Mouse (Mus musculus): ENCODE measurements around the gene Phldb1. TPM values are rescaled to one million over a fixed set of nuclear protein-coding genes. Genes with fewer than 3 reads are reported as not detected.

Phldb1 gene
- total RNA-seq, 2 experiments from 2014 or later, result 71.8 to 86.4 TPM

DNA sequence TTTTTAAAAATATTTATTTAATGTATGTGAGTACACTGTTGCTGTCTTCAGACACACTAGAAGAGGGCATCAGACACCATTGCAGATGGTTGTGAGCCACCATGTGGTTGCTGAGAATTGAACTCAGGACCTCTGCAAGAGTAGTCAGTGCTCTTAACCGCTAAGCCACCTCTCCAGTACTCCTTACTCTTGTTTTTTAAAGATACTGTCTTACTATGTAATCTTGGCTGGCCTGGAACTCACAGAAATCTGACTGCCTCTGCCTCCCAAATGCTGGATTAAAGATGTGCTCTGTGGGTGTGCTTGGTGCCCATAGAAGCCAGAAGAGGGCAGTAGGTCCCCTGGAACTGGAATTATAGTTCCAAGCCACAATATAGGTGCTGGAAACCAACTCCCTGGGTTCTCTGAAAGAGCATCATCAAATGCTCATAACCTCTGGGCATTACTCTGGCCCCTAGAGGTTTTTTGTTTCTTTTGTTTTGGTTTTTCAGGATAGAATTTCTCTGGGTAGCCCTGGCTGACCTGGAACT is 5.7 kb upstream of the Phldb1 start:
- no peak overlapping the region for H3K27ac ChIP-seq
- TF ChIP-seq CTCF (conservative IDR thresholded peaks at IDR 0.05), result peak; percentile 37
- H3K4me3 ChIP-seq, result no peak overlapping the region
- DNase-seq (ENCODE audit: low spot score in 2 of 2), result no peak

DNA sequence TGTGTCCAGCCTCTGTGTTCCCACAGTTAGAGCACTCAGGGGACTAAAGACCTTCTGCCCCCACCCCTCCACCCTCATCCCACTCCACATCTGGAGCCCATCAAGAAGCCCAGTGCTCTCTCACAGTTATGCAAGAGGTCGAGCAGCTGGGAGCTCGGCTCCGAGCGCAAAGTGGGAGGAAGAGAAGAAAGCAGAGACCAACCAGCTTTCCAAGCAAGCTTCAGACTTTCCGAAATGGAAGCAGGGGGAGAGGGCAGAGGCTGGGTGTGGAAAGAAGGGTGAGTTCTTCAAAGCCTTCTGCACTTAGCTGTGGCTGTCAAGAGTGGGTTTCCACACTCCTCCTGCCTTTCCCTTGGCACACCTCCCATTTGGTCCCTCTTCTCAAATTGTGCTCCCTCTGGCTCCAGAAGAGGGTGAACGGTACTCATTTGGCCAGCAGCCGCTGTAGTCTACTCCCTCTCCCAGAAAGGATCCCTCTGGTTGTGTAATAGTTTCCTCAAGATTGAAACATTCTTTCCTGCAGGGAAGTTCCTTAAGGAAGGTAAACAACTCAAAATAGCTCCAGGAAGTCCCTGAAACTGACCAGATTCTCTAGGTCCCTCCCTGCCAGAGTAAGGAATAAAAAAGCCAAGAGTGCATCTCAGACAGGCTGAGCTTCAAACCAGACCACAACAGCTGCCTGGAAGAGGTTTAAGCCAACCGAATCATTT is 2.4 kb upstream of the Phldb1 start:
- Histone ChIP-seq H3K27ac (peak overlapping the region; percentile 8; the same call in 1 of the 2 replicates), H3K4me3 (no peak overlapping the region)
- DNase-seq (ENCODE audit: low spot score in 2 of 2), result no peak
- TF ChIP-seq CTCF (conservative IDR thresholded peaks at IDR 0.05), result no peak

DNA sequence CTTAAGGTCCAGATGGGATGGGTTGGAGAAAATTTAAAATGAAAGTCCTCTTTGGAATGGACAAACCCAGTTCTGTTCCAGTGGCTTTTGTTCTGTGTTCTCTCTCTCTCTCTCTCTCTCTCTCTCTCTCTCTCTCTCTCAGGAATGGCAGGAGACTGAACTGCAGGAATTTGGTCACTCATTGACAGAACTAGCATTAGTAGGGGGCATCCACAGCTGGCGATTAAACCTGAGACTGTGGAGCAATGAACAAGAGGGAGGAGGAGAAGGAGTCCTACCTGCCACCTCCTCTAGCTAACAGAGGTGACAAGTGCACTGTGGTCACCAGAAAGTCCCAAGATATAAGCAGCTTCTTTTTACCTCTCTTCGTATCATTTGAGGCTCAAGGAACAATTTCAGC is 1.3 kb upstream of the Phldb1 start:
- Histone ChIP-seq H3K27ac (peak overlapping the region; percentile 74; the same call in 1 of the 2 replicates), H3K4me3 (no peak overlapping the region)
- no peak for TF ChIP-seq CTCF (conservative IDR thresholded peaks at IDR 0.05)
- no peak for DNase-seq (ENCODE audit: low spot score in 2 of 2)

DNA sequence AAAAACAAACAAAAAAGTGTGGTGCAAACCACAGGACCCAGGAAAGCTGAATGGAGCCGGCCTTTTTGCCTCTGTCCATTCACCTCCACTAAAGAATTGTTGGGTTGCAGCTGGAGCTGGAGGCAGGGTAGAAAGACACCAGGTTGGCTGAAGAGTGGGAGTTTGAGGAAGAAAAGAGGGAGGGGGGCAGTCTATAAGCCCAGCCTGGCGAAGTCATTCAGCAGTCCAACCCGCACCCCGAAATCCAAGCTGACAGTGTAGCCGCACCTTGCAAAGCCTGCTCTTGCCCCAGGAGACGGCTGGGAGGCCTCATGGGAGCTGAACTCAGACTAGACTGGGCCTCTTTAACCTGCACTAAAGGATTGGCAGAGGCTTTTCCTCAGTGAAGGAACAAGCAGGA is 888 bp upstream of the Phldb1 start:
- Histone ChIP-seq H3K4me3 (no peak overlapping the region), H3K27ac (peak overlapping the region; percentile 74)
- no peak for DNase-seq (ENCODE audit: low spot score in 2 of 2)

DNA sequence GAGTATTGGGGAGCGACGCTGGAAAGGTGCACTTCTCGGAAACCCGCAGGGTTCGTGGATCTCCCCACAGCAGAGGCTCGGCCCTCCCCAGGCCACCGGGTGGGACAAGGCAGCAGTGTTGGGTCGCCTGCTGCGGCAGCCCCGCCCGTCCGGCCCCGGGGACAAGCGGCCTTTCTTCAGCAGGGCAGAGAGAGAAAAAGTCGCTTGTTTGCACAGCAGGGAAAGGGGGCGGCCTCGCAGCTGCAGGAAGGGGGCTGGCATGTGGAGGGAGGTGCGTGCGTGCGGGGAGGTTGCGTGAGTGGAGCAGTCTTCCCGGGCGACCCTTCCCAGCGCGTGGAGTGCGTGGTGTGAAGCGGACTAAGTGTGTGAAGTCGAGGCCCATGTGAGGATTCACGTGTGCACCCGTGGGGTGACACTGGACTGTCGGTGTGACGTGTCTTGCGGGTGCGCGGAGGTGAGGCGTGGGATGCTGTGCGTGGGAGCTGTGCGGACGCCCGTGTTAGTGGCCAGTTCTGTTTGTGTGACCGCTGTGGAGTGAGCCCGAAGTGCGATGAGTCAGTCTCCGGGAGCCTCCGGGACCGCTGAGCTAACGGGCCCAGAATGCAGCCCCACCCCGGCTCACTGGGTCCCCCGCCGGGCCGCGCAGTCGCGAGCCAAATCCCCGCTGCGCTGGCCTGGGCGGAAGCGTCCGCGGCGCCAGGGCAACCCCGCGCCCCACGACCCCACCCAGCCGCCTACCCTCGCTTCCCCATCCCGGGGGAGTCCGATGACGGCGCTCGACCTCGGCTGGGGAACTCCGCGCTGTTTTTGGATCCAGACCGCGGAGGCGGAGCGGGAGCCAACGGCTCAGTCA is 1.1 kb downstream of the Phldb1 start:
- peak; percentile 38 to 70 for DNase-seq (ENCODE audit: low spot score in 2 of 2)
- Histone ChIP-seq H3K27ac (peak overlapping the region; percentile 87), H3K4me3 (peak overlapping the region; percentile 59)
- no peak for TF ChIP-seq CTCF (conservative IDR thresholded peaks at IDR 0.05)

More for the DNA sequence above, 888 bp upstream of the Phldb1 start:
- TF ChIP-seq CTCF (conservative IDR thresholded peaks at IDR 0.05), result no peak

DNA sequence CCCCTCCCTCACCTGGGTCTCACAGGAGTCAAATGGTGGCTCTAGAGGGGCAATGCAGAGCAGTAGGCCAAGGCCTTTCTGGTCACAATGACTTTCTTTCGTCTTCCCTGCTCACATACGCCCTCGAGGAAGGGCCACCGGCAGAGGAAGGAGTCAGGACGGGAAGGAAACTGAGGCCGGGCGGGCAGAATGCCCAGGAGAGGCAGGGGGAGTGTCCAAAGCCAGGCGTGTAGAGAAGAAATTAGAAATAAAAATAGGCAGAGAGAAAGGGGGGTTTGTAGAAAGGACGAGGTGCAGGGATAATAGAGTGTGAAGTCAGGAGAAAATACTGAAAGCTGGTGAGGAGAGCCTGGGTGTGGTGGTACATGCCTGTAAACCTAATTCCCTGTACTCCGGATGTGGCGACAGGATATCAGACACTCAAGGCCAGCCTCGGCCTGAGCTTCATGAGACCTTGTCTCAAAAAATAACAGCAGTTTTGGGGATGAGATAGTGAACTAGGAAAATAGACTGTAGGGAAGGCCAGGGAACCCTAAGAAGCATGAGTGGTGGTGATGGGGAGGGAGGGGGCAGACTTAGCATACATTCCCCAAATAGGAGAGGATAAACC is 2.0 kb downstream of the Phldb1 start:
- Histone ChIP-seq H3K4me3 (peak overlapping the region; percentile 59), H3K27ac (peak overlapping the region; percentile 87)
- no peak for DNase-seq (ENCODE audit: low spot score in 2 of 2)
- no peak for TF ChIP-seq CTCF (conservative IDR thresholded peaks at IDR 0.05)

DNA sequence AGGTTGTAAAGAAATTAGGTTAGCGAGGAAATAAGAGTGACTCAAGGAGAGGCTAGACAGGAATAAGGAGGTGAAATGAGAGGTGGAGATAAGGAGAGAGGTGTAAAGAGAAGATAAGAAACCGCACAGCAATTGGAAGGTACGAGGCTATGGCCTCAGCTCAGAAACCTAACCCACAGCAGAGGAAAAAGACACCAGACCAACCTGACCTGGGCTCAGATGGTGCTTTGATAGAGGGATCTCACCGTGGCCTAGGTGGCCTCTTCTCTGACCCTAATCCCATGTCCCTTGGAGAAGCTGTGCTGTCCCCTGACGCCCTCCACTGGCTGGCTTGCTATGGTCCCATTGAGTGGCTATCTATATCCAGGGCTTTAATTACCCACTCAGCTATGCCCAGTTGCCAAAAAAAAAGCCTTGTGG is 2.9 kb downstream of the Phldb1 start:
- Histone ChIP-seq H3K4me3 (no peak overlapping the region), H3K27ac (peak overlapping the region; percentile 87)
- DNase-seq (ENCODE audit: low spot score in 2 of 2), result no peak
- TF ChIP-seq CTCF (conservative IDR thresholded peaks at IDR 0.05), result no peak; the same call in 1 of the 2 replicates

DNA sequence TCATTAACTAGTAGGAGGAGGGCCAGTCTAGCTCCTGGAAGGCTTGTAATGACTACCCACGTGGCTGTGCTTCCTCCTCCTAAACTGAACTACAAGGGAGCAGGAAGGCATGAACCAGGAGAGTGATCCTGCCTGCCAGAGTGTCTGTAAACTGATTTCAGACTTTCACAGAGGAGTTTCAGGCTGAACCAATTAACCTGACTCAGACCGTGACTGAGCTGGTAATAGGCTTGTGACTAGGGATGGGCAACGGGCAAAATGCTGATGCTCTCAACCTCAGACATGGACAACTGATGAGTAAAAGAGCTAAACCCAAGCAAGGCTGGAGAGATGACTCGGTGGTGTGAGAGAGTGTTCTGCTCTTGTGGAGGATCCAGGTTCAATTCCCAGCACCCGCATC is 7.6 kb downstream of the Phldb1 start:
- TF ChIP-seq CTCF (conservative IDR thresholded peaks at IDR 0.05), result no peak
- no peak overlapping the region; the same call in 1 of the 2 replicates for H3K27ac ChIP-seq
- H3K4me3 ChIP-seq, result no peak overlapping the region
- DNase-seq (ENCODE audit: low spot score in 2 of 2), result no peak

DNA sequence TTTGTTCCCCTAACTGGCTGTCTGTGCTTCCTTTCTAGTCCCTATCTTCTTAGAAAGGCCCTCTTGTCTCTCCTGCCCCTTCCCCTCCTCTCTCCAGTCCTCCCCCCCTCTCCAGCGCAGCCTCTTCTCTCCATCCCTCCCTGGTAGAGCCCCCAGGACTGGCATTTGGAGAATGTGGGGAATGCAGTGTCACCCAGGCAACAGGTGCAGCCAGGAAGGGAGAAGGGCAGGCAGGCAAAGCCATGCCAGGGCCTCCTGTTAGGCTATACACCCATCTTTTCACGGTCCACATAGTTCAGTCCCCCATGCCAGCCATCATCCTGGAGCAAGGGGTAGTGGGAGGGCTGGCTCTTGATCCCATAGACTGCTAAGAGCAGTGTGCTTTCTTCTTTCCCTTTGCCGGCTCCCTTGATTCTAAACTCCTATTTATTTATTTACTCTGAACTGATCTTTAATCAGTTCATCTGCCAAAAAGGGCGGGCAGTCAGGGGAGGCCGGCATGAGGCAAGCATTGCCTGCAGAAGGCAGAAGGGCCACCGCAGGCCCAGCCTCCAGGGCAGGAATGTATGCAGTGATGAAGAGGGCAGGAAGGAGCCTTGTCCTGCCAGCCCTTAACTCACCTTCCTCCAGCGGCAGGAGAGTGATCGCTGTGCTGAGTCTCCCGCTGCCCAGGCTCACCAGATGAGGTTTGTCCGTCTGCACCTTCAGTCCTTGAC is 8.4 kb downstream of the Phldb1 start:
- no peak for TF ChIP-seq CTCF (conservative IDR thresholded peaks at IDR 0.05)
- DNase-seq (ENCODE audit: low spot score in 2 of 2), result no peak
- no peak overlapping the region for H3K4me3 ChIP-seq
- H3K27ac ChIP-seq, result no peak overlapping the region; the same call in 1 of the 2 replicates

DNA sequence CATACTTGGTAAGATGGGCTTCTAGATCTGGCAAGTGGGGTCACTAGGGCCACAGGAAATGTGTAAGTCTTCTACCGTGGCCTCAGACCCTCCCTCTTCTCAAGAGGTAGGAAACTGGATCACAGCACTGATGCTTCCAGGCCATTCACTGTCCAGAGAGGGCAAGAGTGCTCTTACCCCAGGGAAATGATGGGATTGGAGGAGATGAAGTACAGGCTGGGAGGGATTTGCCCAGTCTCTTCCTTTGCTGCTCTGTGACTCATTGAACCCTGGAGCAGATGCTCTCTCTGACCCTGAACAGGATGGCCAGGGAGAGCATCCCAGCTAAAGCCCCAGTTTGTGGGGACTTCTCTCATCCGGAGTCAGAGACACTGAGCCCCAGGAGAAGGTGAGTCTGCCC is 10.3 kb downstream of the Phldb1 start:
- H3K27ac ChIP-seq, result peak overlapping the region; percentile 39; the same call in 1 of the 2 replicates

DNA sequence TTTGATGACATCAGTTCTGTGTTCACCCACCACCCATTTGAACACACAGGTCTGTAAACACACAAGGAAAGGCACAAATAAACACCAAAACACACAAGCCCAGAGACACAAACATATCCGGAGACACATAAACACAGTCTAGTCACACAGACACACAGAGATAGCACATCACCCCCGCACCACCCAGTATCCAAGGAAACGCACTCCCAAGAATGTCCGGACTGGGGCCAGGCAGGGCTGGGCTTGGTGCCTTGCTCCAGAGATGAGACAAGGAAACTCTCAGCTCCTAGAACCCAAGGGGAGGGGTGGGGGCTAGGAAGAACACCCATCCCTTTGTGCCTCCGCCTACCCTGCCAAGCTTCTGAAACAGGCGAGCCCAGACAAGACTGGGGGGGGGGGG is 10.8 kb downstream of the Phldb1 start:
- no peak overlapping the region for H3K4me3 ChIP-seq
- TF ChIP-seq CTCF (conservative IDR thresholded peaks at IDR 0.05), result no peak
- peak in 1 of 2 experiments; percentile 47 for DNase-seq (ENCODE audit: low spot score in 2 of 2)
- H3K27ac ChIP-seq, result peak overlapping the region; percentile 60; the same call in 1 of the 2 replicates

More for the DNA sequence above, 10.3 kb downstream of the Phldb1 start:
- no peak for DNase-seq (ENCODE audit: low spot score in 2 of 2)
- no peak for TF ChIP-seq CTCF (conservative IDR thresholded peaks at IDR 0.05)
- no peak overlapping the region for H3K4me3 ChIP-seq

DNA sequence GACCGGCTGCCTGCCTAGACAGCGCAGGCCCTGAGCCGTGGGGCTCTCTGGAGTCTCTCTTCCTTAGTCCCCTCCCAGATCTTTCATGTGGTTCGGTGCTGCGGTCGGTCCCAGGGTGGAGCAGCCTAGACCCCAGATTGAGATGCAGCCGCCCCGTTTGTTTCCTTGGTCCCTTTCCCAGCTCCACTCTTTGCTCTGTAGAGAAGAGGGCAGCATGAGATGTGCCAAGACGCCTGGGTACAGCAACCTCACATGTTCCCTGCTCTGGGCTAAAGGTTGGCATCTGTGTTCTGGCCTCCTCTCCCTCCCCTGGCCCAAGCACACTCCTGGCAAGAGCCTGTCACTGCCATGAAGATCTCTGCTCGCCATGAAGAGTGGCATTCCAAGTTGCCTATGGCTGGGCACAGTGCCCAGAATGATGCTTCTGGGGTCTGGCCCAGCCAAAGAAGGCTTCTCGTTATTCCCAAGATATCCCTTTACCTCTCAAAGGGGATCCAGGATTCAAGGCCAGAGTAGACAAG is 11.4 kb downstream of the Phldb1 start:
- Histone ChIP-seq H3K4me3 (no peak overlapping the region), H3K27ac (peak overlapping the region; percentile 60)
- DNase-seq (ENCODE audit: low spot score in 2 of 2), result no peak
- TF ChIP-seq CTCF (conservative IDR thresholded peaks at IDR 0.05), result no peak

All from layer of hippocampus, adult 2 months (tissue).